Mouse (Mus musculus): ENCODE data around the gene Tbc1d22b.

- no peak for TF ChIP-seq POLR2A (IDR thresholded peaks at IDR 0.05; ENCODE audit: insufficient read depth, low read length)
- no peak for TF ChIP-seq EP300 (IDR thresholded peaks at IDR 0.05; ENCODE audit: insufficient read depth, low read depth, low read length)
- no peak for TF ChIP-seq CTCF (IDR thresholded peaks at IDR 0.05; ENCODE audit: low read depth, low read length)
These were observed 35.9 kb downstream of the Tbc1d22b start for GRCm38 (mm10) chr17:29585446-29585845.

Measured in ES-Bruce4 (cell line).